Mouse (Mus musculus) liver, adult 2 months (tissue): ENCODE measurements at regions not wholly inside any gene's neighbourhood (a gene's known extent, or its start where the extent isn't known, plus 50 kb on each side); places are given as distances from the start of the nearest gene placed in this dataset.

Experiments
- CTCF ChIP-seq: fragments of 200-500 bp; IDR thresholded peaks from 2 replicates; pipeline ENCODE4 v1.5.1; 2011; ENCODE audit warnings: low read depth, low read length, control low read depth
- POLR2A ChIP-seq: fragments of 200-500 bp; IDR thresholded peaks from 2 replicates; pipeline ENCODE4 v1.6.1; 2011; ENCODE audit warnings: low read length, control low read depth; ENCODE audit not compliant: insufficient read depth; ENCODE audit errors: extremely low read depth

DNA sequence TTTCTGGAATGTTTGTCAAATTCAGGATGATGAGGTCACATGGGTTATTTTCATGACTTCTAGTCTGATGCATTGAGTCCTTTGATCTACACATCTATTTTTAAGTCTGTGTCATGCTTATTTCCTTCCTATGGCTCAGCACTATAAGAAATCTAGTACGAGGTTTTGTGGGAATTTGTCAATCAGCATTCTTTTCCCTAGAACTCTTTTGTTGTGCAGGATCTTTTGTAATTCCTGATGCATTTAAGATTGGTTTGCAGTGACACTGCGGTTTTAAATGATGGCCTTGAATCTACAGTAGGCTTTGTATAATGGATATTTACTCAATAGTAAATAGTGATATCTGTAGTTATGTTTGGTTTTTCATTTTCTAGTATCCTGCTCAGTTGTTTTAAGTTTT, 187.0 kb upstream of the Gm5538 start:
- no peak for TF ChIP-seq POLR2A
- TF ChIP-seq CTCF: no peak
